Mouse (Mus musculus) CH12.LX (cell line): ENCODE results near the gene Stox2. TPM values are rescaled to one million over a fixed set of nuclear protein-coding genes. Genes with fewer than 3 reads are reported as not detected.

ENCODE experiments used
- DNase-seq: peaks from one replicate; pipeline ENCODE4 v3.0.0-alpha.2; 2013; ENCODE audit errors: extremely low read depth
- H3K27ac ChIP-seq: 2 replicates; pipeline ENCODE4 v1.5.1; 2012; ENCODE audit warnings: low read depth, mild to moderate bottlenecking, control low read depth, moderate library complexity; ENCODE audit not compliant: insufficient read depth
- H3K27me3 ChIP-seq: replicated peaks from 2 replicates; pipeline ENCODE3; 2012; ENCODE audit warnings: inconsistent platforms
- H3K36me3 ChIP-seq, 2 experiments: replicated peaks in 1 of 2; 2 replicates each; pipeline versions ENCODE3 to v1.6.1; 2012; ENCODE audit warnings: inconsistent platforms in 1 of 2, low read length in 1 of 2, mild to moderate bottlenecking in 1 of 2, mixed read lengths in 1 of 2, moderate library complexity in 1 of 2; ENCODE audit not compliant: control insufficient read depth in 1 of 2, insufficient read depth in 1 of 2
- H3K4me1 ChIP-seq, 2 experiments: 2 replicates each; pipeline ENCODE4 v1.6.1; 2012; ENCODE audit warnings: inconsistent platforms in 1 of 2, moderate library complexity in 1 of 2; ENCODE audit not compliant: insufficient read depth in 2 of 2, control insufficient read depth in 1 of 2
- H3K4me2 ChIP-seq: 2 replicates; pipeline ENCODE4 v1.6.1; 2012; ENCODE audit warnings: low read depth, mild to moderate bottlenecking, control low read depth; ENCODE audit not compliant: poor library complexity, insufficient read depth, severe bottlenecking
- H3K4me3 ChIP-seq, 3 experiments: fragments of 150-350 bp in 1 of 3; sonication (generic) in 1 of 3; replicated peaks in 1 of 3; 2 replicates each; pipeline versions ENCODE3 to v1.5.1; 2011 to 2012; ENCODE audit warnings: low read depth in 2 of 3, low read length in 2 of 3, mild to moderate bottlenecking in 2 of 3, moderate library complexity in 2 of 3, control low read depth in 1 of 3, improper control_type of control experiment in 1 of 3, inconsistent platforms in 1 of 3, mixed read lengths in 1 of 3; ENCODE audit not compliant: poor library complexity in 1 of 3
- H3K79me2 ChIP-seq: replicated peaks from 2 replicates; pipeline ENCODE4 v1.6.1; 2012; ENCODE audit warnings: mild to moderate bottlenecking, moderate library complexity; ENCODE audit not compliant: control insufficient read depth, poor library complexity, insufficient read depth, severe bottlenecking; ENCODE audit errors: extremely low read depth
- H3K9ac ChIP-seq: 2 replicates; pipeline ENCODE4 v1.6.1; 2012; ENCODE audit warnings: low read depth, mild to moderate bottlenecking, control low read depth, moderate library complexity; ENCODE audit not compliant: insufficient read depth
- H3K9me3 ChIP-seq: replicated peaks from 2 replicates; pipeline ENCODE3; 2012; ENCODE audit warnings: low read length, inconsistent platforms, mixed read lengths
- CHD1 ChIP-seq: IDR thresholded peaks from 2 replicates; pipeline ENCODE4 v1.6.1; 2012; ENCODE audit warnings: low read depth, low read length, improper control_type of control experiment, inconsistent platforms
- CTCF ChIP-seq, 2 experiments: IDR thresholded peaks in 1 of 2; conservative IDR thresholded peaks in 1 of 2; 2 replicates each; pipeline ENCODE4 v1.5.1; 2011 to 2012; ENCODE audit warnings: low read depth in 2 of 2, low read length in 2 of 2, improper control_type of control experiment in 1 of 2, inconsistent platforms in 1 of 2, mild to moderate bottlenecking in 1 of 2, moderate library complexity in 1 of 2
- E2F4 ChIP-seq: IDR thresholded peaks from 2 replicates; pipeline ENCODE4 v1.6.1; 2011; ENCODE audit warnings: low read depth, low read length, improper control_type of control experiment; ENCODE audit not compliant: insufficient replicate concordance
- ELF1 ChIP-seq: IDR thresholded peaks from 2 replicates; pipeline ENCODE4 v1.6.1; 2014; ENCODE audit warnings: low read depth, mild to moderate bottlenecking, inconsistent platforms, low read length, improper control_type of control experiment
- HCFC1 ChIP-seq: IDR thresholded peaks from 2 replicates; pipeline ENCODE4 v1.6.1; 2012; ENCODE audit warnings: low read depth, mild to moderate bottlenecking, inconsistent platforms, low read length, improper control_type of control experiment
- JUND ChIP-seq: conservative IDR thresholded peaks from 2 replicates; pipeline ENCODE4 v1.6.1; 2011; ENCODE audit warnings: low read depth, low read length, improper control_type of control experiment
- KAT2A ChIP-seq: IDR thresholded peaks from 2 replicates; pipeline ENCODE4 v1.6.1; 2012; ENCODE audit warnings: low read length, improper control_type of control experiment, inconsistent platforms; ENCODE audit not compliant: insufficient replicate concordance
- MAX ChIP-seq: IDR thresholded peaks from 2 replicates; pipeline ENCODE4 v1.6.1; 2011; ENCODE audit warnings: low read length, improper control_type of control experiment
- MAZ ChIP-seq: IDR thresholded peaks from 2 replicates; pipeline ENCODE4 v1.6.1; 2012; ENCODE audit warnings: low read depth, mild to moderate bottlenecking, inconsistent platforms, low read length, improper control_type of control experiment, moderate library complexity
- MEF2A ChIP-seq: IDR thresholded peaks from 2 replicates; pipeline ENCODE4 v1.6.1; 2014; ENCODE audit warnings: low read depth, mild to moderate bottlenecking, inconsistent platforms, low read length, improper control_type of control experiment, borderline replicate concordance
- MYC ChIP-seq: IDR thresholded peaks from 2 replicates; pipeline ENCODE4 v1.6.1; 2011; ENCODE audit warnings: low read depth, mild to moderate bottlenecking, improper control_type of control experiment, low read length
- NRF1 ChIP-seq: IDR thresholded peaks from 2 replicates; pipeline ENCODE4 v1.6.1; 2014; ENCODE audit warnings: low read depth, mild to moderate bottlenecking, inconsistent platforms, low read length, improper control_type of control experiment, moderate library complexity
- PAX5 ChIP-seq: IDR thresholded peaks from 2 replicates; pipeline ENCODE4 v1.6.1; 2012; ENCODE audit warnings: low read length, inconsistent platforms, mixed read lengths
- POLR2A ChIP-seq: IDR thresholded peaks from 2 replicates; pipeline ENCODE4 v1.6.1; 2011; ENCODE audit warnings: low read depth, mild to moderate bottlenecking, improper control_type of control experiment, low read length
- RAD21 ChIP-seq: IDR thresholded peaks from 2 replicates; pipeline ENCODE4 v1.6.1; 2011; ENCODE audit warnings: low read depth, mild to moderate bottlenecking, low read length, improper control_type of control experiment, moderate library complexity
- RCOR1 ChIP-seq: conservative IDR thresholded peaks from 2 replicates; pipeline ENCODE4 v1.6.1; 2012; ENCODE audit warnings: low read depth, mild to moderate bottlenecking, inconsistent platforms, low read length, improper control_type of control experiment
- SIN3A ChIP-seq: IDR thresholded peaks from 2 replicates; pipeline ENCODE4 v1.6.1; 2012; ENCODE audit warnings: low read length, improper control_type of control experiment, inconsistent platforms
- SMC3 ChIP-seq: IDR thresholded peaks from 2 replicates; pipeline ENCODE4 v1.6.1; 2011; ENCODE audit warnings: low read depth, low read length, improper control_type of control experiment
- TCF12 ChIP-seq: IDR thresholded peaks from 2 replicates; pipeline ENCODE4 v1.6.1; 2014; ENCODE audit warnings: low read depth, mild to moderate bottlenecking, inconsistent platforms, low read length, improper control_type of control experiment
- USF1 ChIP-seq: IDR thresholded peaks from 2 replicates; pipeline ENCODE4 v1.6.1; 2014; ENCODE audit warnings: low read depth, mild to moderate bottlenecking, inconsistent platforms, low read length, improper control_type of control experiment
- USF2 ChIP-seq: conservative IDR thresholded peaks from 2 replicates; pipeline ENCODE4 v1.6.1; 2011; ENCODE audit warnings: low read depth, low read length, improper control_type of control experiment
- ZMIZ1 ChIP-seq: IDR thresholded peaks from 2 replicates; pipeline ENCODE4 v1.6.1; 2012; ENCODE audit warnings: low read depth, mild to moderate bottlenecking, inconsistent platforms, low read length, improper control_type of control experiment
- dilution Hi-C: fragments of 300-500 bp; cut with MboI; formaldehyde crosslinking; loops from 2 replicates; pipeline ENCODE4 v1.14.3; 2020; ENCODE audit warnings: low sequenced_read_pairs; ENCODE audit not compliant: extremely low pct_unique_long_range_greater_than_20kb, extremely low pct_ligation_motif_present
- in situ Hi-C: fragments of 300-500 bp; cut with MboI; formaldehyde crosslinking; loops from 3 replicates; pipeline ENCODE4 v1.14.3; 2019; ENCODE audit warnings: low sequenced_read_pairs, low pct_ligation_motif_present, low pct_unique_long_range_greater_than_20kb, mixed read lengths
- polyA plus RNA-seq: library from polyadenylated mRNA; unstranded; fragments of >175 nt; gene quantifications from 2 replicates; pipeline ENCODE4 v1.2.1, GENCODE M21; 2012; ENCODE audit warnings: low read depth; ENCODE audit not compliant: insufficient read length
- total RNA-seq, 2 experiments: library from RNA; depleted of rRNA; stranded (reverse); fragments of 300-350 nt in 1 of 2; fragments of >200 nt in 1 of 2; gene quantifications; 2 replicates each; pipeline ENCODE4 v1.2.3; 2012 to 2014

The Stox2 gene
- total and polyA plus RNA-seq, 3 experiments = 0.23 to 1.0 (median 0.42) TPM

DNA sequence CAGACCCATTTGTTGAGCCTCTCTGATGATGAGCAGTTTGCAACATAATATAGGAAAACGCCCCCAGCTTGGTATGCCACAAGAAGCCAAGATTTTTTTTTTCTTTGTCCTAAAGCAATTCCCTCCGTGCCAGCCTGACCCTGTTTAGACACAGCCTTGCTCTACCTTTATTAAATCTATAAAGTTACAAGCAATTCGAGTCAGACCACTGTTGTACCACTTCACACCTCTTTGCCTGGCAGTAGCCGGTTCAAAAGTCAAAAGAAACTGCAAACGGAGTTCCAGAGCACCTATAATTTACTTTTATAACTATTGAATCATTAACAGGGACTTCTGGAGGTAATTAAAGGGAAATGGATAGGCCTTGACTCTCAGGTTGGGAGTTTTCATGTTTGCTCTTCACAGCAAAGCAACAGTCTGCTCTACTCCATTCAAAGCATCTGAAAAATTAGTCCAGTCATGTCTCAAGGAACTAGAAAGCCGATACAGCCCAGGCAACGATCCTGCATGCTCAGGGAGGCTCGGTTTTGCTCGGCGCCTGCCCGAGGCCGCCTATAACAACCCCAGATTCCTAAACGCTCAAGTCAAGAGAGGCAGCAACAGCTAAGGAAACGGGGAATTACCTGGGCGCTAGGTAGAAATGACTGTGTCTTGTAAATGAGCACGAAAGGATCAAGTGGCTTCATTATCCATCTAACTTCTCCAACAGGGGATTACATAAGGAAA, 77.0 kb downstream of the Stox2 start:
- no peak overlapping the region for H3K4me3 ChIP-seq
- peak overlapping the region; percentile 99; the same call in 1 of the 2 replicates for H3K4me2 ChIP-seq
- dilution Hi-C loops (no loop called here), in situ Hi-C loops (no loop called here)
- H3K4me1 ChIP-seq = peaks cover 0 to 18% of the 10 kb centered on the region in 2 experiments; a peak in 2 of 4 replicates
- H3K27me3 ChIP-seq = no peaks in the 10 kb centered on the region
- no peaks in the 10 kb centered on the region for H3K9me3 ChIP-seq
- no peak overlapping the region for H3K9ac ChIP-seq
- TF ChIP-seq SIN3A (no peak), SMC3 (no peak), POLR2A (no peak), KAT2A (no peak), TCF12 (no peak), E2F4 (no peak), RAD21 (no peak), MAZ (no peak), MAX (no peak), MYC (no peak), HCFC1 (no peak), NRF1 (no peak), CHD1 (no peak), ELF1 (no peak), USF1 (no peak), ZMIZ1 (no peak), CTCF (conservative IDR thresholded peaks at IDR 0.05 in 1 of 2, IDR thresholded peaks at IDR 0.05 in 1 of 2; ENCODE audit: low read depth in 2 of 2, low read length in 2 of 2) (no peak), JUND (no peak)
- H3K36me3 ChIP-seq = no peaks in the 10 kb centered on the region
- no peak overlapping the region for H3K27ac ChIP-seq
- no peak for DNase-seq
- no peaks in the 10 kb centered on the region for H3K79me2 ChIP-seq

DNA sequence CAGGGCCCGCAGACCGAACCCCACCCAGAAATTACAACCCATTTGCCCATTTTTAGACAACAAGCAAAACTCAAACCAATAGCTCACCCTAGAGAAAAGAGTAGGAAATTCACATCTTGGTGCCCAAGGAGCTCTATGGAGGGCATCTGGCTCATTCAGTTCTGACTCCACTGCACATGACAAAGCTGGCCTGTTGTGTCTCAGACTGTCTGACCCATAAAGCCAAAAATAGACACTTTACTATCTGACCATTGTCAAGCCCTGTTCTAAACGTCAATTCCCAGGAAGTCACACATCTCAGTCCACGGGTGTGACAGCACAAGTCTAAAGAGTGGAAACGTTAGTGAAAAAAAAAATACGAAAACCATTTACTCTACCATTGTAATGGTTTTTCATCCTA, 79.1 kb downstream of the Stox2 start:
- dilution Hi-C loops = no loop called here
- DNase-seq = no peak
- TF ChIP-seq HCFC1 = no peak
- TF ChIP-seq USF2 = no peak
- no peak for TF ChIP-seq RCOR1
- TF ChIP-seq MEF2A = no peak
- TF ChIP-seq PAX5 = no peak

More for the DNA sequence above, 79.1 kb downstream of the Stox2 start:
- no peaks in the 10 kb centered on the region for H3K9me3 ChIP-seq
- no peak overlapping the region for H3K4me2 ChIP-seq
- H3K36me3 ChIP-seq = no peaks in the 10 kb centered on the region
- H3K9ac ChIP-seq = no peak overlapping the region
- in situ Hi-C loops = no loop called here
- peaks cover 0 to 20% of the 10 kb centered on the region in 2 experiments; a peak in 3 of 4 replicates for H3K4me1 ChIP-seq
- no peaks in the 10 kb centered on the region for H3K79me2 ChIP-seq
- H3K27ac ChIP-seq = no peak overlapping the region
- H3K27me3 ChIP-seq = no peaks in the 10 kb centered on the region
- H3K4me3 ChIP-seq = no peak overlapping the region
